Mouse (Mus musculus) MEL (cell line): ENCODE data around the gene Fcf1. TPM values are rescaled to one million over a fixed set of nuclear protein-coding genes. Genes with fewer than 3 reads are reported as not detected.

Experiments used
- DNase-seq: peaks from one replicate; pipeline ENCODE4 v3.0.0; 2011; ENCODE audit warnings: low read depth, low spot score
- H3K27ac ChIP-seq: 2 replicates; pipeline ENCODE4 v1.5.1; 2012; ENCODE audit warnings: low read depth, mild to moderate bottlenecking, control low read depth, low read length, moderate library complexity; ENCODE audit not compliant: control insufficient read depth
- H3K27me3 ChIP-seq, 2 experiments: fragments of 150-350 bp in 1 of 2; sonication (generic) in 1 of 2; 2 replicates each; pipeline ENCODE4 v1.6.1; 2012; ENCODE audit warnings: low read length in 2 of 2, mild to moderate bottlenecking in 2 of 2, improper control_type of control experiment in 1 of 2, moderate library complexity in 1 of 2; ENCODE audit not compliant: insufficient read depth in 2 of 2, control insufficient read depth in 1 of 2
- H3K36me3 ChIP-seq, 2 experiments: 2 replicates each; pipeline ENCODE4 v1.6.1; 2012 to 2014; ENCODE audit warnings: low read length in 2 of 2, improper control_type of control experiment in 1 of 2, inconsistent platforms in 1 of 2, mild to moderate bottlenecking in 1 of 2; ENCODE audit not compliant: insufficient read depth in 2 of 2, control insufficient read depth in 1 of 2
- H3K4me1 ChIP-seq, 2 experiments: fragments of 150-350 bp in 1 of 2; sonication (generic) in 1 of 2; 2 replicates each; pipeline ENCODE4 v1.6.1; 2012; ENCODE audit warnings: low read length in 2 of 2, improper control_type of control experiment in 1 of 2, mild to moderate bottlenecking in 1 of 2; ENCODE audit not compliant: insufficient read depth in 2 of 2, control insufficient read depth in 1 of 2
- H3K4me3 ChIP-seq, 2 experiments: fragments of 150-350 bp in 1 of 2; sonication (generic) in 1 of 2; 2 replicates each; pipeline ENCODE4 v1.5.1; 2012; ENCODE audit warnings: low read depth in 2 of 2, low read length in 2 of 2, mild to moderate bottlenecking in 2 of 2, moderate library complexity in 2 of 2, control low read depth in 1 of 2, improper control_type of control experiment in 1 of 2; ENCODE audit not compliant: control insufficient read depth in 1 of 2, insufficient read depth in 1 of 2
- H3K79me2 ChIP-seq: 2 replicates; pipeline ENCODE4 v1.6.1; 2012; ENCODE audit warnings: mild to moderate bottlenecking, low read length, moderate library complexity; ENCODE audit not compliant: control insufficient read depth, poor library complexity, insufficient read depth
- H3K9ac ChIP-seq: 2 replicates; pipeline ENCODE4 v1.6.1; 2012; ENCODE audit warnings: low read depth, mild to moderate bottlenecking, control low read depth, low read length, moderate library complexity; ENCODE audit not compliant: control insufficient read depth, poor library complexity, severe bottlenecking
- H3K9me3 ChIP-seq: fragments of 150-350 bp; sonication (generic); replicated peaks from 2 replicates; pipeline ENCODE4 v1.6.1; 2012; ENCODE audit warnings: mild to moderate bottlenecking, low read length, improper control_type of control experiment, moderate library complexity; ENCODE audit not compliant: insufficient read depth
- BHLHE40 ChIP-seq: IDR thresholded peaks from 2 replicates; pipeline ENCODE4 v1.6.1; 2012; ENCODE audit warnings: low read depth, mild to moderate bottlenecking, inconsistent platforms, low read length, improper control_type of control experiment, borderline replicate concordance
- CHD1 ChIP-seq: IDR thresholded peaks from 2 replicates; pipeline ENCODE4 v1.6.1; 2012; ENCODE audit warnings: low read depth, mild to moderate bottlenecking, inconsistent platforms, low read length, improper control_type of control experiment
- CHD2 ChIP-seq: IDR thresholded peaks from 2 replicates; pipeline ENCODE4 v1.6.1; 2011; ENCODE audit warnings: low read length, improper control_type of control experiment
- CTCF ChIP-seq, 3 experiments: IDR thresholded peaks in 2 of 3; conservative IDR thresholded peaks in 1 of 3; 2 replicates each; pipeline ENCODE4 v1.5.1; 2011 to 2012; ENCODE audit warnings: low read length in 3 of 3, low read depth in 2 of 3, mild to moderate bottlenecking in 2 of 3, improper control_type of control experiment in 1 of 3, inconsistent platforms in 1 of 3, mixed read lengths in 1 of 3, moderate library complexity in 1 of 3; ENCODE audit not compliant: control insufficient read depth in 1 of 3, insufficient read depth in 1 of 3, poor library complexity in 1 of 3, severe bottlenecking in 1 of 3
- E2F4 ChIP-seq: IDR thresholded peaks from 2 replicates; pipeline ENCODE4 v1.6.1; 2011; ENCODE audit warnings: low read depth, low read length, improper control_type of control experiment, borderline replicate concordance
- ELF1 ChIP-seq: IDR thresholded peaks from 2 replicates; pipeline ENCODE4 v1.6.1; 2014; ENCODE audit warnings: low read depth, mild to moderate bottlenecking, inconsistent platforms, low read length, improper control_type of control experiment, moderate library complexity
- EP300 ChIP-seq, 2 experiments: IDR thresholded peaks; 2 replicates each; pipeline ENCODE4 v1.6.1; 2011; ENCODE audit warnings: improper control_type of control experiment in 2 of 2, low read length in 2 of 2, low read depth in 1 of 2, mild to moderate bottlenecking in 1 of 2
- ETS1 ChIP-seq: IDR thresholded peaks from 2 replicates; pipeline ENCODE4 v1.6.1; 2012; ENCODE audit warnings: low read depth, mild to moderate bottlenecking, inconsistent platforms, low read length, improper control_type of control experiment, moderate library complexity
- GABPA ChIP-seq: IDR thresholded peaks from 2 replicates; pipeline ENCODE4 v1.6.1; 2012; ENCODE audit warnings: low read depth, mild to moderate bottlenecking, inconsistent platforms, low read length, improper control_type of control experiment, moderate library complexity
- HCFC1 ChIP-seq: IDR thresholded peaks from 2 replicates; pipeline ENCODE4 v1.6.1; 2012; ENCODE audit warnings: low read depth, mild to moderate bottlenecking, inconsistent platforms, low read length, improper control_type of control experiment, moderate library complexity
- JUND ChIP-seq: IDR thresholded peaks from 2 replicates; pipeline ENCODE4 v1.6.1; 2011; ENCODE audit warnings: low read depth, mild to moderate bottlenecking, improper control_type of control experiment, low read length
- KAT2A ChIP-seq: conservative IDR thresholded peaks from 2 replicates; pipeline ENCODE4 v1.6.1; 2012; ENCODE audit warnings: low read depth, low read length, improper control_type of control experiment, inconsistent platforms
- MAFK ChIP-seq: IDR thresholded peaks from 2 replicates; pipeline ENCODE4 v1.6.1; 2011; ENCODE audit warnings: low read depth, mild to moderate bottlenecking, low read length, improper control_type of control experiment, borderline replicate concordance
- MAX ChIP-seq: IDR thresholded peaks from 2 replicates; pipeline ENCODE4 v1.6.1; 2011; ENCODE audit warnings: low read length, improper control_type of control experiment
- MEF2A ChIP-seq: IDR thresholded peaks from 2 replicates; pipeline ENCODE4 v1.6.1; 2014; ENCODE audit warnings: low read depth, mild to moderate bottlenecking, inconsistent platforms, low read length, improper control_type of control experiment; ENCODE audit not compliant: poor library complexity, insufficient replicate concordance, severe bottlenecking; ENCODE audit errors: extremely low read depth
- MXI1 ChIP-seq: IDR thresholded peaks from 2 replicates; pipeline ENCODE4 v1.6.1; 2011; ENCODE audit warnings: mild to moderate bottlenecking, low read depth, low read length, improper control_type of control experiment
- MYB ChIP-seq: IDR thresholded peaks from 2 replicates; pipeline ENCODE4 v1.6.1; 2011; ENCODE audit warnings: mild to moderate bottlenecking, low read depth, low read length, improper control_type of control experiment
- MYC ChIP-seq: IDR thresholded peaks from 2 replicates; pipeline ENCODE4 v1.6.1; 2011; ENCODE audit warnings: low read depth, mild to moderate bottlenecking, low read length, improper control_type of control experiment, moderate library complexity
- NELFE ChIP-seq: IDR thresholded peaks from 2 replicates; pipeline ENCODE4 v1.6.1; 2011; ENCODE audit warnings: low read depth, low read length, improper control_type of control experiment
- NRF1 ChIP-seq: IDR thresholded peaks from 2 replicates; pipeline ENCODE4 v1.6.1; 2014; ENCODE audit warnings: low read depth, mild to moderate bottlenecking, inconsistent platforms, low read length, improper control_type of control experiment, moderate library complexity; ENCODE audit not compliant: poor library complexity, insufficient read depth, severe bottlenecking
- POLR2A ChIP-seq, 2 experiments: IDR thresholded peaks; 2 replicates each; pipeline ENCODE4 v1.6.1; 2011 to 2012; ENCODE audit warnings: low read length in 2 of 2, mild to moderate bottlenecking in 2 of 2, control low read depth in 1 of 2, improper control_type of control experiment in 1 of 2, low read depth in 1 of 2, moderate library complexity in 1 of 2; ENCODE audit not compliant: control insufficient read depth in 1 of 2, insufficient read depth in 1 of 2, poor library complexity in 1 of 2
- POLR2AphosphoS2 ChIP-seq: IDR thresholded peaks from 2 replicates; pipeline ENCODE4 v1.6.1; 2011; ENCODE audit warnings: low read length, improper control_type of control experiment
- POLR2AphosphoS5 ChIP-seq: IDR thresholded peaks from 2 replicates; pipeline ENCODE4 v1.6.1; 2012; ENCODE audit warnings: low read depth, borderline replicate concordance, mild to moderate bottlenecking, inconsistent platforms, low read length, moderate library complexity, mixed read lengths
- RCOR1 ChIP-seq: IDR thresholded peaks from 2 replicates; pipeline ENCODE4 v1.6.1; 2012; ENCODE audit warnings: low read depth, mild to moderate bottlenecking, inconsistent platforms, low read length, improper control_type of control experiment
- SIN3A ChIP-seq: IDR thresholded peaks from 2 replicates; pipeline ENCODE4 v1.6.1; 2012; ENCODE audit warnings: low read length, improper control_type of control experiment, inconsistent platforms
- TAL1 ChIP-seq: IDR thresholded peaks from 2 replicates; pipeline ENCODE4 v1.6.1; 2012; ENCODE audit warnings: mild to moderate bottlenecking, inconsistent platforms, low read length, moderate library complexity, mixed read lengths
- TBP ChIP-seq: IDR thresholded peaks from 2 replicates; pipeline ENCODE4 v1.8.0; 2011; ENCODE audit warnings: low read depth, low read length, improper control_type of control experiment
- TCF12 ChIP-seq: IDR thresholded peaks from 2 replicates; pipeline ENCODE4 v1.6.1; 2014; ENCODE audit warnings: low read depth, mild to moderate bottlenecking, inconsistent platforms, low read length, improper control_type of control experiment, moderate library complexity
- UBTF ChIP-seq: IDR thresholded peaks from 2 replicates; pipeline ENCODE4 v1.6.1; 2012; ENCODE audit warnings: low read depth, mild to moderate bottlenecking, inconsistent platforms, low read length, improper control_type of control experiment, moderate library complexity, borderline replicate concordance; ENCODE audit not compliant: insufficient read depth
- USF2 ChIP-seq, 2 experiments: IDR thresholded peaks; 2 replicates each; pipeline ENCODE4 v1.6.1; 2011 to 2012; ENCODE audit warnings: improper control_type of control experiment in 2 of 2, low read length in 2 of 2, borderline replicate concordance in 1 of 2, inconsistent platforms in 1 of 2, low read depth in 1 of 2, mild to moderate bottlenecking in 1 of 2; ENCODE audit not compliant: insufficient read depth in 1 of 2
- ZKSCAN1 ChIP-seq: IDR thresholded peaks from 2 replicates; pipeline ENCODE4 v1.6.1; 2012; ENCODE audit warnings: low read depth, mild to moderate bottlenecking, inconsistent platforms, low read length, improper control_type of control experiment, moderate library complexity
- ZNF384 ChIP-seq: IDR thresholded peaks from 2 replicates; pipeline ENCODE4 v1.6.1; 2012; ENCODE audit warnings: low read depth, mild to moderate bottlenecking, inconsistent platforms, low read length, improper control_type of control experiment
- polyA plus RNA-seq, 2 experiments: library from polyadenylated mRNA; stranded (reverse) in 1 of 2; unstranded in 1 of 2; fragments of >175 nt in 1 of 2; fragments of >200 nt in 1 of 2; gene quantifications; 2 replicates each; pipeline versions ENCODE4 v1.2.1 to v1.2.4; 2012; ENCODE audit warnings: low replicate concordance in 2 of 2, low read depth in 1 of 2; ENCODE audit not compliant: insufficient read length in 2 of 2, insufficient read depth in 1 of 2, missing spikeins in 1 of 2
- total RNA-seq: library from RNA; depleted of rRNA; stranded (reverse); fragments of 300-350 nt; gene quantifications from 2 replicates; pipeline ENCODE4 v1.2.3, GENCODE M21; 2012

Gene Fcf1
- total and polyA plus RNA-seq, 3 experiments: 172 to 250 TPM; not detected in 1

GRCm38 (mm10) chr12:84995112-84995761, 24.5 kb downstream of the Fcf1 start (continued):
- TF ChIP-seq CTCF (IDR thresholded peaks at IDR 0.05 in 2 of 3, conservative IDR thresholded peaks at IDR 0.05 in 1 of 3; ENCODE audit: control insufficient read depth in 1 of 3, insufficient read depth in 1 of 3, low read depth in 2 of 3, low read length in 3 of 3, poor library complexity in 1 of 3, severe bottlenecking in 1 of 3): no peak
- no peak for TF ChIP-seq TCF12
- no peak for TF ChIP-seq JUND

DNA sequence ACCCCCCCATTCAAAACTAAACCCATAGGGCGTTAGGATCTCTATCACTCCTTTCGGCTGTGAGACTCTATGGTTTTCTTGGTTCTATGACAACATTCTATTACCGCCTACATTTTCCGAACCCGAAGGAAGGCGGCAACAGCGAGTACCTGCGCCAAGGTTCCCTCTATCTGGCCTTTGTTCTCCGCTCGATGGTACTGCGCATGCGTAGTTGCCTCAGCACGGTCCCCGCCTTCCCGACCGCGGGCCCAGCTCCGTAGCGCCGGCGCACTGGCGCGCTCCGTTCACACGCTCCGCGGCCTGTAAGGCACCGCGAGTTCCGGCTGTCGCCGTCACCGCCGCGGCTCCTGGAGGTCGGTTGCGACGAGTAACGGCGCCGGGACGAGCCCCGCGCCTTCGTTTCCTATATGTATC, 25.4 kb downstream of the Fcf1 start, which contains the start of gene Ylpm1:
Gene Ylpm1 (plus strand): TSS at position 239 of the 414 bp plus-strand sequence.
- Histone ChIP-seq H3K4me1 (peaks cover 8 to 10% of the 10 kb centered on the region in 2 experiments), H3K4me3 (peak within 1 kb of the TSS; percentile 59 to 69), H3K9ac (peak within 1 kb of the TSS; percentile 95), H3K36me3 (peaks cover 0 to 23% of the 10 kb centered on the region in 2 experiments; a peak in 3 of 4 replicates), H3K9me3 (no peaks in the 10 kb centered on the region), H3K79me2 (peaks cover 39% of the 10 kb centered on the region), H3K27ac (peak within 1 kb of the TSS; percentile 70), H3K27me3 (no peaks in the 10 kb centered on the region; a peak in 2 of 4 replicates)
- DNase-seq: peak; percentile 99
- TF ChIP-seq HCFC1 (peak; percentile 93), RCOR1 (no peak), MAFK (no peak), TCF12 (peak; percentile 60), ZKSCAN1 (no peak), TBP (peak; percentile 83), POLR2AphosphoS5 (no peak), ETS1 (0 out of 2 replicates have a peak, but pooled peaks have one; percentile 38), POLR2AphosphoS2 (peak; percentile 79; the same call in 1 of the 2 replicates), SIN3A (no peak; the same call in none of the 2 replicates), CHD2 (no peak), MAX (peak; percentile 71), E2F4 (no peak), KAT2A (peak; percentile 53; the same call in 1 of the 2 replicates), EP300 (IDR thresholded peaks at IDR 0.05; ENCODE audit: low read depth in 1 of 2, low read length in 2 of 2) (0 out of 4 replicates have a peak, but pooled peaks of 1 of the 2 experiments have one; percentile 23), TAL1 (no peak), MYB (no peak), MXI1 (no peak; the same call in 1 of the 2 replicates), NRF1 (peak; percentile 90), MEF2A (no peak), NELFE (peak; percentile 97), MYC (no peak), UBTF (0 out of 2 replicates have a peak, but pooled peaks have one; percentile 51), JUND (no peak), CHD1 (no peak), ELF1 (peak; percentile 50; the same call in 1 of the 2 replicates), GABPA (peak; percentile 70; the same call in 1 of the 2 replicates), CTCF (IDR thresholded peaks at IDR 0.05 in 2 of 3, conservative IDR thresholded peaks at IDR 0.05 in 1 of 3; ENCODE audit: control insufficient read depth in 1 of 3, insufficient read depth in 1 of 3, low read depth in 2 of 3, low read length in 3 of 3, poor library complexity in 1 of 3, severe bottlenecking in 1 of 3) (peak; percentile 37 to 73 (median 59)), USF2 (IDR thresholded peaks at IDR 0.05; ENCODE audit: borderline replicate concordance in 1 of 2, insufficient read depth in 1 of 2, low read depth in 1 of 2, low read length in 2 of 2) (no peak), POLR2A (IDR thresholded peaks at IDR 0.05; ENCODE audit: control insufficient read depth in 1 of 2, insufficient read depth in 1 of 2, low read depth in 1 of 2, low read length in 2 of 2, poor library complexity in 1 of 2) (peak; percentile 90 to 97), BHLHE40 (no peak), ZNF384 (no peak)
